Mouse (Mus musculus) ovary, postnatal 14 days (tissue): ENCODE data around the gene Mapk7.

Source experiments
- DNase-seq: peaks from one replicate; pipeline ENCODE4 v3.0.0; 2022; ENCODE audit warnings: low spot score

Gene Mapk7

DNA sequence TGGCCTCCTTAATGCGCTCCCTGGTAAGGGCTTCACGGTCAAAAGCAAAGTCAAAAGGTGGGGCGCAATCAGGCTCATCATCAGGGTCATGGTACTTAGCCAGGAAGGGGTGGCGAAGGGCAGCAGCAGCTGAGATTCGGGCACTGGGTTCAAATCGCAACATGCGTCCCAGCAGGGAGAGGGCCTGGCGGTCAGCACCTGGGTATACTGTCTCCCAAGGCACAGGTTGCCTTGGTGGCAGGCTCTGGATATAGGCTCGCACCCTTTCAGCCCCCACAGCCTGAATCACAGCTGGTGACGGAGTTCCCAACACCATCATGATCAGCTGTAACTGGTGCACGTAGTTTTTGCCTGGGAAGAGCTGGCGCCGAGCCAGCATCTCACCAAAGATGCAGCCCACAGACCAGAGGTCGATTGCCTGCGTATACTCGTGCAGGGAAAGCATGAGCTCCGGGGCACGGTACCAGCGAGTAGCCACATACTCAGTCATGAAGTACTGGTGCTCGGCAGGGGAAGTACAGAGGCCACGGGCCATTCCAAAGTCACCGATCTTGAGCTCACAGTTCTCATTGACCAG, 3.2 kb downstream of the Mapk7 start:
- no peak for DNase-seq

- no peak for DNase-seq
Observed at GRCm38 (mm10) chr11:61489874-61490273, 4.3 kb downstream of the Mapk7 start.

GRCm38 (mm10) chr11:61489085-61489484, 5.1 kb downstream of the Mapk7 start:
- DNase-seq = no peak

GRCm38 (mm10) chr11:61487936-61488335, 6.3 kb downstream of the Mapk7 start:
- DNase-seq = no peak

GRCm38 (mm10) chr11:61487401-61487800, 6.8 kb downstream of the Mapk7 start:
- peak; percentile 58 for DNase-seq

- no peak for DNase-seq
Observed at GRCm38 (mm10) chr11:61486458-61487219, 7.6 kb downstream of the Mapk7 start.

DNA sequence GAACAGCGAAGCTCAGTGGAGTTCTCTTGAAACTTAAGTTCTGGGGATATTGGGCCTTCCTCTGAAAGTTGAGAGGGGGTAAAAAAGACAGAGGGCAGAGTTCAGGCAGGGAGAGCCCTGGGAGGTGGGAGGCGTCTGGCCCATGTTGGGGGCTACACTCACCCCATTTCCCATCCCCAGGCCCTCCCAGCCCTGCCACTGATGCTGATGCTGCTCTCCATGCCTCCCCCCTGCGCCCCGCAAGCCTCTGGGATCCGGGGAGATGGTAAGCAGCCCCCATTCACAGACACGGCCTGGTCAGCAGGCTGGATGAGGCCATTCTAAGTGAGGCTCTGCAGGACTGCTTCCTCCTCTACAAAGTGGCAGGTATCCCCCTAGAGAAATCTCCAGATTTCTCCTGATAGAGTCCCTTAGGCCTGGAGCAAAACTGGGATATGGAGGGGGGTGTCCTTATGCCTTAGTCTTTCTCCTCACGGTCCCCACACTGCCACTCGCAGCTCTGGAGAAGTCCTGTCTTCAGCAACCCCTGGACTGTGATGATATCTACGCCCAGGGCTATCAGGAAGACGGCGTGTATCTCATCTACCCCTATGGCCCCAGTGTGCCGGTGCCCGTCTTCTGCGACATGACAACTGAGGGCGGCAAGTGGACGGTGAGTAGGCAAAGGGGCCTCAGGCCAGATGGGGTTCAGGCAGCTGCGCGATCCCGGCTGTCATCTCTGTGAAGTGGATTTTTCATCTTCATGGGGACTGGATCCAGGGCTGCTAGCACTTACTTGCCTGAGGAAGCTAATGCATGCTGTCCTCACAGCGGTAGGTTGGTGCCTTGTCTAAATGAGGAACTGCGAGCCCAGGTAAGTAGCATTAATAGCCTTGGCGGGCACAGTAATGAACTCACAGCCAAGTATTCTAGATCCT, 8.4 kb downstream of the Mapk7 start:
- DNase-seq = no peak

GRCm38 (mm10) chr11:61484613-61485540, 9.3 kb downstream of the Mapk7 start, which contains the start of gene Mfap4:
Gene Mfap4, plus strand, starts transcription at chr11:61485431.
- DNase-seq = no peak

GRCm38 (mm10) chr11:61484256-61484612, 10.0 kb downstream of the Mapk7 start:
- no peak for DNase-seq

GRCm38 (mm10) chr11:61483226-61483845, 10.9 kb downstream of the Mapk7 start:
- DNase-seq = no peak

DNA sequence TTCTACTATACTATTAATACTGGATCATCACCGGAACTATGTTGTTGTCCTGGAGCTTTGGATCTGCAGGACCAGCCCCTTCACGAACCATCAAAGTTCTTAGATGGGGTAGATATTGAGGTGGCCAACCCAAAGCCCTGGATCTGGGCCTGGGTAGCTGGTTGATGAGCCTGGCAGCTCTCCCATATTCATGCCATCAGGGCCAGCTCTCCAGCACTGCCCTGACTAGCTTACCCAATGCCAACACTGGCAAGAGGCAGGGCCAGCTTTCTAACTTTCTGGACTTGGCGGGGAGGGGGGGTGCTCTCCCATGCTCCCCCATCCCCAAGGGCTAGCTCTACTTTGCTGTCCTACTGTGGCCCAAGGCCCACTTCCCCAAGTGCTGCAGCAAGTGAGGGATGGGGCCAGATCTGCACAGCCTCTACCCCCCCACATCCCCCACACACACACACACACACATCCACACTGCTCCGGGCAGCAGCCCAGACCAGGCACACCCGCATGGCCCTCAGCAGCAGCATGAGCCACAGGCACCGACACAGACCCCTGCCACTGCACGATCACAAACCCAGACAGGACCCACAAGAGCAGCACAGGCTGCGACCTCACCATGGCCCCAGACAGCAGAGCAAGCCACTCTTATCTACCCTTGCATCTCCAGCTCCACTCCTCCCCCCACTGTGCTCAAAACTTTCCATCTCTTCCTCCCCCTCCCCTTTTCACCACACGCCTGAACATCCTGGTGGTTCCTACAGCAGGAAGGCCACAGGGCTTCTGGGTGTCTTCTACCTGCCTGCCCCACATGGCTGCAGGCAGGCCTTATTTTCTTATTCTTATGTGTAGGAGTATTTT, 12.7 kb downstream of the Mapk7 start:
- no peak for DNase-seq

DNA sequence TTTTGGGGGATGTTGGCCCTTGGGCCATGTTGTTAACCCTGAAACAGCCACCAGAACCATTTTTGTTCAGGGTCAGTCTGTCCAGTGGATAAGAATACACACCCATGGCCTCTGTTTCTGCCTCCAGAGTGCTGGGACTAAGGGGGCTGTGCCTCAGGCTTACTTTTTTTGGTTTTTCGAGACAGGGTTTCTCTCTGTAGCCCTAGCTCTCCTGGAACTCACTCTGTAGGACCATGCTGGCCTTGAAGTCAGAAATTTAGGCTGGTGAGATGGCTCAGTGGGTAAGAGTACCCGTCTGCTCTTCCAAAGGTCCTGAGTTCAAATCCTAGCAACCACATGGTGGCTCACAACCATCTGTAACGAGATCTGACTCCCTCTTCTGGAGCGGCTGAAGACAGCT, 15.4 kb downstream of the Mapk7 start:
- DNase-seq = no peak

DNA sequence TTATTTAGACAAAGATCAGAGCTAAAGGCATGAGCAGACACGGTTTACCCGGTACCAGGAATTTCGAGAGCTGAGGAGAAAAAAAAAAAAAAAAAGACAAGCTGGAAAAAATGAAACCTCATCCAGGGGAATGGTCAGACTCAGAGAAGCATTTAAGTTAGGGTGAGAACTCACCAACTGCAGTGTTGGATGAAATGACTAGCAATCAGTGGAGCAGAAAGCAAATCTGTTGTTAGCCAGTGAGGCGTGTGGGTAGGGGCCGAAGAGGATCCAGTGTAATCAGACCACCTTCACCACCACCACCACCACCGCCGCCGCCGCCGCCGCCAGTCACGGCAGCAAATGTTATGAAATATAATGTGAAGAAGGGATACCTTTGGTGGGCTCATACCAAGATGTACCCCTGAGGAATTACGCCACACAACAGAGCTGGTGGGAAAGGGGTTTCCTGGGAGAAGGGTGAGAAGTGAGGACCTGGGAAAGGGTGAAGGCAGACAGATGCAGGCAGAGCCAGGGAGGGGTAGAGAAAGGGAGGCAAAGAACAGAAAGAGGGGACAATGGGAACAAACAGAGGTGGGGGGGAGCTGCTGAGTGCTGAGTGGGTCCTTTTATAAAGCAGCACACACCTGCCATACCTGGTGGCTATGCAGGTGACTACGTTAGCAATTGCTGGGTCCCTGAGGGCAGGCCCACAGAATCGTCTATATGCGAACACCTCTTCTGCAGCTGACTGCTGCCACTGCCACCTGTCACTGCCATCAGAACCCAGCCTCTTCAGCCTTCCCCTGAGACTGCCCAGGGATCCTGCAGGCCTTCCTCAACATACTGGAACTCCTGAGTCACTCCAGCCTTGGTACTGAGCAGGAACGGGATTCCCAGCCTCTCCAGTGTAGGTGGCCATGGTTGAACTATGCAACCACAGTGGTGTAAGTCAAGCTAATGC, 16.4 kb downstream of the Mapk7 start:
- no peak for DNase-seq

- DNase-seq = no peak
Observed at GRCm38 (mm10) chr11:61476786-61477382, 17.3 kb downstream of the Mapk7 start.

DNA sequence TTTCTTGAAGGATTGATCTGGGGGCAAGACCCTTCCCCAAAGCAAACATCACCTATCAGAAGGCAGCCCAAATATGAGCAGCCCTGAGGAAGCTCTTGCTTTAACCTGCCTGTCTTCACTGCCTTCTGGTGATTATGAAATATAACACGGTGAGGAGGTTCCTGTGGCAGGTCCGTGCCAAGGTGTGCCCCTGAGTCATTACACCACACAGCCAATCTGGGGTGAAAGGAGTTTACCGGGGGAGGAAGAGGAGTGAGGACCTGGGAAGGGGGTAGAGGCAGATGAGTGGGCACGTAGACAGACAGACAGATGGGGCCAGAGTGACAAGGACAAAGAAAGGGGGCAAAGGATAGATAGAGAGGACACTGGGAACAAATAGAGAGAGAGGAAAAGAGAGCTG, 20.6 kb downstream of the Mapk7 start:
- no peak for DNase-seq

DNA sequence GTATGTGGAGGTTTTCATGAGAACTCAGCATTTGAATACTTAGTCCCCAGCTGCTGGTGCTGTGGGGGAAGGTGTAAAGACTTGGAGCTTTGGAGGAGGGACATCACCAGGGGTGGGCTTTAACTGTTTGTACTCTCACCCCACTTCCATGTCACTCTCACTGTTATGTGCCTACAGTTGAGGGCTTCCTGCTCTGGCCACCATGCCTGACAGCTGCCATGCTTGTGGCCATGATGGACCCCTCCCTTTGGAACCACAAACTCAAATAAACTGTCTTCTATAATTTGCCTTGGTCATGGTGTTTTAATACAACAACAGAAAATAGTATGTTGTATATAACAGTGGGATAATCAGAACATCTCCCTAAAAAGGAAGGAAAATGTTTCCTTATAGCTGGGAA, 23.3 kb downstream of the Mapk7 start:
- no peak for DNase-seq

DNA sequence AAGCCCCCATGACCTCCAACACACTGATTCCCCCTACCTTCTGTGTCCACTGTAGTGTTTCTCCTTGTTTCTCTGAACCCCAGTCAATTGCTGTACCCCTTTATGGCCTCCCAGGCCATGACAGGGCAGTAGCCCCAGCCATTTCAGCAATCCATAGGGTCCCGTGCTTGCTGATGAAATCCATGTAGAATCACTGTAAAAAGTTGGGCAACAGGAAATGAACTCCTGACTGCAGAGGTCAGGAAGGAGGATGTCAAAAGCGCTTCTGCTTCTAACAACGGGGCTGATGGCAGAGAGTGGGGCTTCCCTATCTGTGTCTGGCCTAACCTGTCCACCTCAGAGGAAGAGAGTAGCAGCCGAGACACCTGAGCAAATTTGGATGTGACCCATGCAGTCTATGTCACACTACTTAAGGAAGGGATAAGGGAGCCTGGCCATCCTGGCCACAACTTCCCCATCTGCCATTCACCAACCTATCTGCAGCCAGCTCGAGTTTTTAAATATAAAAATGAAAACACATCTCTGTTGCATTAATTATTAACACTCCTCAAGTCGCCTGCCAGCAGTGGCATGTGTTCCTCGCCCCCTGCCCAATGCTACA, 24.8 kb downstream of the Mapk7 start:
- DNase-seq = no peak

DNA sequence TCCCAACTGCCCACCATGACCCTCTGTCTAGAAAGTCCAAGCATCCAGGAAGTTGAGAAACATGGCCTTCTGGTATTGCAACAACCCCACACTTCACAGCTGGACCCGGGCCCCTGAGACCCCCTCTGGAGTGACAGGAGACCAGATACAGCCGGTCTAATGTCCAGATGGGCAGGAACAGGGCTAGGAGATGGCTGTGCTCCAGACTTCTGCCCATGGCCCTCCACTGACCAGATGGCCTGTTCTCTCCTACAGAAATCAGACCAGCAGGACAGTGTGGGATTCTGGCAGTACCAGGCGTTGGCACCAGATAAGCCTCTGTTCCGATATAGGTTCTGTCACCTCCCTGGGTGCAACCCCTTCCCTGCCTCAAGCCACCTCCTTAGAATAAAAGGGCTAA, 25.7 kb downstream of the Mapk7 start:
- no peak for DNase-seq
